Mouse (Mus musculus) intestine, embryonic 14.5 days (tissue): ENCODE data around the gene Iqce. TPM values are rescaled to one million over a fixed set of nuclear protein-coding genes. Genes with fewer than 3 reads are reported as not detected.
A peak's percentile ranks its signal among the peaks of the same experiment; 100 is the strongest.

Experiments used
- ATAC-seq: fragments of 200-750 bp; cut with Nextera tagmentation; replicated peaks from 2 replicates; pipeline ENCODE4 v1.8.0; 2017; ENCODE audit warnings: low read depth, moderate number of reproducible peaks, moderate TSS enrichment, moderate library complexity; ENCODE audit not compliant: low FRiP score, low TSS enrichment
- DNase-seq: peaks from one replicate; pipeline ENCODE4 v3.0.0-alpha.2; 2018; ENCODE audit warnings: low spot score
- H3K27ac ChIP-seq: fragments of 300-500 bp; sonication (generic); 2 replicates; pipeline ENCODE4 v1.5.1; 2014; ENCODE audit warnings: low read depth, mild to moderate bottlenecking, control low read depth
- H3K27me3 ChIP-seq: fragments of 300-500 bp; sonication (generic); replicated peaks from 2 replicates; pipeline ENCODE4 v1.6.1; 2014; ENCODE audit warnings: low read length, control low read depth; ENCODE audit not compliant: control insufficient read depth, insufficient read depth
- H3K36me3 ChIP-seq: fragments of 300-500 bp; sonication (generic); 2 replicates; pipeline ENCODE4 v1.6.1; 2014; ENCODE audit warnings: low read length, control low read depth; ENCODE audit not compliant: control insufficient read depth, insufficient read depth
- H3K4me1 ChIP-seq: fragments of 300-500 bp; sonication (generic); replicated peaks from 2 replicates; pipeline ENCODE4 v1.6.1; 2014; ENCODE audit warnings: low read length, control low read depth, mixed read lengths; ENCODE audit not compliant: control insufficient read depth, insufficient read depth
- H3K4me2 ChIP-seq: fragments of 300-500 bp; sonication (generic); 2 replicates; pipeline ENCODE4 v1.6.1; 2014; ENCODE audit warnings: low read length
- H3K4me3 ChIP-seq: fragments of 300-500 bp; sonication (generic); 2 replicates; pipeline ENCODE4 v1.5.1; 2014; ENCODE audit warnings: low read depth, low read length, control low read depth, mixed read lengths
- H3K9ac ChIP-seq: fragments of 300-500 bp; sonication (generic); 2 replicates; pipeline ENCODE4 v1.6.1; 2014; ENCODE audit warnings: mild to moderate bottlenecking, low read length
- H3K9me3 ChIP-seq: fragments of 300-500 bp; sonication (generic); 2 replicates; pipeline ENCODE4 v1.6.1; 2016; ENCODE audit warnings: low read length, control low read depth; ENCODE audit not compliant: control insufficient read depth
- WGBS: fragments of 180-500 bp; shearing (Covaris S2); extraction: QIAGEN DNeasy Blood & Tissue Kit; methylation state at CpG from one replicate; pipeline ENCODE4 v1.1.7; 2014; 5-methylcytosine and 5-hydroxymethylcytosine counted together
- polyA plus RNA-seq: library from polyadenylated mRNA; unstranded; fragments of >200 nt; fragmentation: Nextera tagmentation; extraction: Ambion mirVana; gene quantifications from 2 replicates; pipeline ENCODE4 v1.2.1, GENCODE M21; 2014

The Iqce gene
- polyA plus RNA-seq, 1 experiment from 2014 or later, result 24.1 TPM

GRCm38 (mm10) chr5:140648519-140649100 lies 53.6 kb downstream of the Iqce start, which contains the start of gene Ttyh3:
Ttyh3 (minus strand) TSS chr5:140649031.
- Histone ChIP-seq H3K27ac (peak within 1 kb of the TSS; percentile 87), H3K4me2 (peak within 1 kb of the TSS; percentile 93), H3K9me3 (no peaks in the 10 kb centered on the region), H3K9ac (peak within 1 kb of the TSS; percentile 92), H3K4me1 (peaks cover 41% of the 10 kb centered on the region), H3K27me3 (no peaks in the 10 kb centered on the region), H3K4me3 (peak within 1 kb of the TSS; percentile 69), H3K36me3 (peaks cover 8% of the 10 kb centered on the region; the same call in 1 of the 2 replicates)
- no peak for DNase-seq
- peak; percentile 17; the same call in 1 of the 2 replicates for ATAC-seq
- WGBS, result 2% methylated on average over 51 of the region's 62 CpGs

DNA sequence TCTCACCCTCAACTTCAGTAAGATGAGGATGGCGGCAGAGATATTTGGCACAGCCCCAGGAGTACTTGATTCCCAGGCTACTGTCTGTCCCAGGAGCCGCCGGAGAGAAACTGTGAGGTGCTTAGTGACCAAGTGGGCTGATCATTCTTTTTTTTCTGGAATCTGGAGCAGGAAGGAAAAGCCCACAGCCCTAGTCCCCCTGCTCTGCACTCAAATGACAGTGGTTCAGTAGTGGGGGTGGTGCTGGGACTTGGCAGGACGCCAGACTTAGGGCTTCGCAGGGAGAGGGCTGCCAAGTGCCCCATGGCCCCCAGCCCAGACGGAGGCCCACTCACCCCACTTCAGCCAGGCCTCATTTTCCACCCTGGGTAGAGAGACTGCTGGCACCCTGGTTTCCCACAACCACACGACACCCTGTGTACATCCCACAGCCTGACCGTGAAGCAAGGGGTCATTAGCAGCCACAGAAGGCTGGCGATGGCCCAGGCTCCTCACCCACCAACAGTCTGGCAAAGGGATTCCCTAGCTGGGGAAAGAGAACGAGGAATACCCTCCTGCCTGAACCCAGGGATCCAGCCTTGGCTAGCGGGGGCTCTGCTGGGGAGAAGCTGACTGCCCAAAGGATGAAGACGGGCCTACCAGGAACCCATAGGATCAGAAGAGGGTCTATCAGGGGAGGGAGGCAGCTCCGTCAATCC lies 54.2 kb downstream of the Iqce start:
- peak; percentile 80 for DNase-seq
- 2% methylated on average over 13 of the region's 13 CpGs for WGBS
- H3K27me3 ChIP-seq, result no peaks in the 10 kb centered on the region
- H3K4me2 ChIP-seq, result peak overlapping the region; percentile 93
- peak overlapping the region; percentile 69 for H3K4me3 ChIP-seq
- H3K36me3 ChIP-seq, result peaks cover 14% of the 10 kb centered on the region; the same call in 1 of the 2 replicates
- no peaks in the 10 kb centered on the region for H3K9me3 ChIP-seq
- ATAC-seq, result peak; percentile 23; the same call in 1 of the 2 replicates
- H3K4me1 ChIP-seq, result peaks cover 41% of the 10 kb centered on the region
- peak overlapping the region; percentile 92 for H3K9ac ChIP-seq
- peak overlapping the region; percentile 87 for H3K27ac ChIP-seq

DNA sequence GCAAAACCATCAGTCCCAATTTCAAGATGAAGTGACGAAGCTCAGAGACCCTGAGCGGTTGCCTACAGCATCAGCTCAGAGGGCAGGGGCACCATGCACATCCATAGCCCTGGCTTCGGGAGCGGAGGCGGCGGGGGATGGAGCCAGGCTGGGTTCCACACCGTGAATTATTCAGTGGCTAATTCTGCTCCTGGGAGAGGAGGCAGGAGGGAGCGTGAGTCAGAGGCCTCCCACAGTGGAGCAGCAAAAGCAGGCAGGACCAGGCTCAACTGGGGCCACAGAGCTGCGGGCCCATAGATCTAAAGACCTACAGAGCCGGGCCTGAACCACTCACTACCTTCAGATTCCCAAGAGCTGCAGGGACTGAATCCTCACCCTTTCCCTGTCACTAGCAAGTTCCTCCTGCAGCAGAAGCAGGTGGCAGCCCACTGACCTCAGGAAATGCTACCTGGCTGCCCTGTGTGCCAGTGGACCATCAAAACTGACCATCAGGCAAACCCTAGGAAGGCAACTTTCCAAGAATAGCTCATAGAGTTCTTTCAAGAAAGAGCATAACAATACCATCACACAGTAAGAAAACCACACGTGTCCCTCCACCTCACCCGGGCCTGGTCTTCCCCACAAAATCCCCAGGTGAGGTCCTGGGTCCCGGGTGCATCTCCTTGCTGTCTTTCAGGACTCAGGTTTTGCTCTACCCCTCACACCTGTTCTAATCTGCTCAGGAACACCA lies 55.0 kb downstream of the Iqce start:
- Histone ChIP-seq H3K9ac (peak overlapping the region; percentile 92), H3K4me2 (peak overlapping the region; percentile 93), H3K36me3 (peaks cover 16% of the 10 kb centered on the region; the same call in 1 of the 2 replicates), H3K9me3 (no peaks in the 10 kb centered on the region), H3K27ac (0 out of 2 replicates have a peak overlapping the region, but pooled peaks have one; percentile 87), H3K27me3 (no peaks in the 10 kb centered on the region), H3K4me3 (peak overlapping the region; percentile 69), H3K4me1 (peaks cover 40% of the 10 kb centered on the region)
- DNase-seq (no peak), ATAC-seq (no peak)
- 56% methylated on average over 13 of the region's 13 CpGs for WGBS

DNA sequence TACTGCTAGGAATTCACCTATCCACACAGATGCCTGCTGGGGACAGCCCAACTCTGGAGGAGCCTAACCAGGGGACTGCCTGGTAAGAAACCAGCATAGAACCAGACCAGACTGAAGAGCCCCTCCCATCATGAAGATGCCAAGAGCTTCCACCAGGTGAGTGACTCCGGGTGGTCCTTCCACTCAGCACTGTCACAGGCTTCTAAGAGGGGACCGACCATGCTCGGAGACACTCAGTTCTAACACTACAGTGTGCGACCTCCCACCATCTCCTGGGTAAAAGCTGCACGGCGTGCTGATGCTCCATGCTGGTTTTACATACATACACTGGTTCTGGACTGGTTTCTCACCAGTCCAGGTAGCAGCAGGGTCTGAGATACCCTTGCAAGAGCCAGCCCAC lies 56.0 kb downstream of the Iqce start:
- Histone ChIP-seq H3K4me2 (peak overlapping the region; percentile 93; the same call in 1 of the 2 replicates), H3K4me3 (no peak overlapping the region), H3K27ac (no peak overlapping the region), H3K27me3 (no peaks in the 10 kb centered on the region), H3K4me1 (peaks cover 50% of the 10 kb centered on the region), H3K9me3 (no peaks in the 10 kb centered on the region), H3K36me3 (peaks cover 16% of the 10 kb centered on the region; the same call in 1 of the 2 replicates), H3K9ac (no peak overlapping the region)
- WGBS, result 94% methylated on average over 6 of the region's 6 CpGs
- DNase-seq (no peak), ATAC-seq (no peak)

- no peak overlapping the region for H3K4me3 ChIP-seq
- ATAC-seq (no peak), DNase-seq (no peak)
- H3K36me3 ChIP-seq, result peaks cover 16% of the 10 kb centered on the region; the same call in 1 of the 2 replicates
- H3K9me3 ChIP-seq, result no peaks in the 10 kb centered on the region
- H3K27ac ChIP-seq, result no peak overlapping the region
- H3K4me1 ChIP-seq, result peaks cover 54% of the 10 kb centered on the region
- H3K9ac ChIP-seq, result no peak overlapping the region
- no peak overlapping the region for H3K4me2 ChIP-seq
- WGBS, result 89% methylated on average over 4 of the region's 4 CpGs
- no peaks in the 10 kb centered on the region for H3K27me3 ChIP-seq
Measured at GRCm38 (mm10) chr5:140645454-140645853, 56.7 kb downstream of the Iqce start.

DNA sequence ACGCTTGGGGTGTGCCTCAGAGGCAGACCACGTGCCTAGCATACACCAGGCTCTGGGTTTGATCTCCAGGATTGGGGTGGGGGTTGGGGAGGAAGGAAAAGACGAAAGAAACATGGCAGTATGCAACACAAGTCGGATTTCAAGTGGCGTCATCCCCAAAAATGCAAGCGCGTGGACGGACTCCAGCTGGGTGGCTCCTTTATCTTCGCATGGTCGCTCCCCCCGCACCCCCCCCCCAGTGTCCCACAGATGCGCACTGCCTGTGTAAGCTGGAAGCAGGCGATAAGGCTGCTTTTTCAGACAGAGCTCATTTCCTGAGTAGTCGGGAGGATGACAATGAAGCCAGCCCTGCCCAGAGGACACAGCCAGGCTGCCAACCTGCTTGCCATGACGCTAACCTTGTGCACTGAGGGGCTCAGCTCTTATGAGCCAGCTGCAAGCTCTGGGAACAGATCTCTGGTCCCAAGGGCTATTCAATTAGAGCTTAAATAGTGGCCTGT lies 57.4 kb downstream of the Iqce start:
- H3K27me3 ChIP-seq, result no peaks in the 10 kb centered on the region
- H3K4me1 ChIP-seq, result peaks cover 52% of the 10 kb centered on the region
- no peaks in the 10 kb centered on the region for H3K9me3 ChIP-seq
- WGBS, result 73% methylated on average over 15 of the region's 15 CpGs
- ATAC-seq (no peak), DNase-seq (no peak)
- peaks cover 19% of the 10 kb centered on the region for H3K36me3 ChIP-seq
- H3K9ac ChIP-seq, result no peak overlapping the region
- H3K27ac ChIP-seq, result no peak overlapping the region
- H3K4me3 ChIP-seq, result no peak overlapping the region
- no peak overlapping the region for H3K4me2 ChIP-seq

DNA sequence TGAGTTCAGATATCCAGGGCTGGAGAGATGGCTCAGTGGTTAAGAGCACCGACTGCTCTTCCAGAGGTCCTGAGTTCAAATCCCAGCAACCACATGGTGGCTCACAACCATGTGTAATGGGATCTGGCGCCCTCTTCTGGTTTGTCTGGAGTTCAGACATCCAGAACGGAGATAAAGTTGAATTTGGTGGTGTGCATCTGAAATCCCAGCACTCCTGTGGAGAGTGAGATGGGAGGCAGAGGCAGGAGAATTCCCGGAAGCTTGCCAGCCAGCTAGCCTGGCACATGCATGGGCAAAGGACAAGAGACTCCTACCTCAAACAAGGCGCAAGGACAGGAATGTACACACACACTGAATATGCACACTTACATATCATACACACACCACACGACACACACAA lies 57.9 kb downstream of the Iqce start:
- Histone ChIP-seq H3K27ac (no peak overlapping the region), H3K9ac (no peak overlapping the region), H3K9me3 (no peaks in the 10 kb centered on the region), H3K36me3 (peaks cover 24% of the 10 kb centered on the region), H3K27me3 (no peaks in the 10 kb centered on the region), H3K4me3 (no peak overlapping the region), H3K4me2 (no peak overlapping the region), H3K4me1 (peaks cover 47% of the 10 kb centered on the region)
- 94% methylated on average over 6 of the region's 6 CpGs for WGBS
- ATAC-seq, result no peak
- DNase-seq, result no peak

- WGBS, result 72% methylated on average over 3 of the region's 3 CpGs
- H3K27ac ChIP-seq, result 0 out of 2 replicates have a peak overlapping the region, but pooled peaks have one; percentile 30
- H3K4me3 ChIP-seq, result no peak overlapping the region
- DNase-seq (no peak), ATAC-seq (no peak)
- H3K4me1 ChIP-seq, result peaks cover 40% of the 10 kb centered on the region
- H3K9me3 ChIP-seq, result no peaks in the 10 kb centered on the region
- no peaks in the 10 kb centered on the region for H3K27me3 ChIP-seq
- no peak overlapping the region for H3K4me2 ChIP-seq
- H3K36me3 ChIP-seq, result peaks cover 43% of the 10 kb centered on the region
- no peak overlapping the region for H3K9ac ChIP-seq
Measured at GRCm38 (mm10) chr5:140642076-140642475, 60.1 kb downstream of the Iqce start.
